Mouse (Mus musculus): Measurements from ENCODE around the gene Nrp2. TPM values are rescaled to one million over a fixed set of nuclear protein-coding genes. Genes with fewer than 3 reads are reported as not detected.

Nrp2 gene
- total RNA-seq, 2 experiments from 2014 or later, result 19.0 to 39.3 TPM

DNA sequence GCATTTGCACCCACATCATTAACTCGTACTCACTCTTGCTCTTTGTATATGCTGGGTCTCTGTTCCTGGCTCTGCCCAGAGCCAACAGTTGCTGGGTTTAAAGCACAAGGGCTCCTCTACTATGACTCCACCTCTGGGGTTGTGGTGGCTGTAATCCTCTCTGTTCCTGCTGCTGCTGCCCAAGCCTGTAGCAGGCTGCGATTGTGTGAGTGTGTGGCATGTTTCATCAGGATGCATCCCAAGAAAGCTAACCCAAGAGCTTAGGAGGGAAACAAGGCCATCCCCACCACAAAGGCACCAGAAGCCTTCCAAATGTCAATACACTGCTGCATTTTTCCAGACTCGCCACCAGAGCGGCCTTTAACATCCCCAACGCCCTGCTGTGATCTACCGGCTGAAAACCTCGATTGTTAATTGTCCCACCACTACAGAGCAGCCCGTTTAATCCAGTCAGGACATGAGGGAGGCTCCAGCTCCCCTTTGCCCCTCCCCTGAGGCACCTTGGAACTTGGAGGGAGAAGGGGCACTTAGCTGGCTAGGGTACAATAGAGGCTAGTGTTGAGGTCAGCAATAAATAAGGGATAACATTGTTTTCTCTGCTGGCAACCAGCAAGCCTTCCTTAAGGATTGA is 40.1 kb downstream of the Nrp2 start:
- intact Hi-C loops (cut with DNase I), result no loop called here
- no peak for DNase-seq (ENCODE audit: low spot score in 2 of 2)

GRCm38 (mm10) chr1:62745889-62746288 is 42.8 kb downstream of the Nrp2 start:
- intact Hi-C loops (cut with DNase I), result no loop called here
- DNase-seq (ENCODE audit: low spot score in 2 of 2), result peak in 1 of 2 experiments; percentile 22

- intact Hi-C loops (cut with DNase I), result no loop called here
Observed at GRCm38 (mm10) chr1:62747421-62748111, 44.5 kb downstream of the Nrp2 start.

GRCm38 (mm10) chr1:62748361-62748760 is 45.3 kb downstream of the Nrp2 start:
- intact Hi-C loops (cut with DNase I), result no loop called here
- no peak for DNase-seq (ENCODE audit: low spot score in 2 of 2)

More at GRCm38 (mm10) chr1:62747421-62748111, 44.5 kb downstream of the Nrp2 start:
- no peak for DNase-seq (ENCODE audit: low spot score in 2 of 2)

GRCm38 (mm10) chr1:62749716-62750115 is 46.6 kb downstream of the Nrp2 start:
- intact Hi-C loops (cut with DNase I), result no loop called here
- peak; percentile 68 for DNase-seq (ENCODE audit: low spot score in 2 of 2)

GRCm38 (mm10) chr1:62750408-62751008 is 47.4 kb downstream of the Nrp2 start:
- DNase-seq (ENCODE audit: low spot score in 2 of 2), result peak; percentile 41 to 51
- intact Hi-C loops (cut with DNase I), result no loop called here

- intact Hi-C loops (cut with DNase I), result no loop called here
- no peak for DNase-seq (ENCODE audit: low spot score in 2 of 2)
Observed at GRCm38 (mm10) chr1:62751011-62752006, 48.2 kb downstream of the Nrp2 start.

DNA sequence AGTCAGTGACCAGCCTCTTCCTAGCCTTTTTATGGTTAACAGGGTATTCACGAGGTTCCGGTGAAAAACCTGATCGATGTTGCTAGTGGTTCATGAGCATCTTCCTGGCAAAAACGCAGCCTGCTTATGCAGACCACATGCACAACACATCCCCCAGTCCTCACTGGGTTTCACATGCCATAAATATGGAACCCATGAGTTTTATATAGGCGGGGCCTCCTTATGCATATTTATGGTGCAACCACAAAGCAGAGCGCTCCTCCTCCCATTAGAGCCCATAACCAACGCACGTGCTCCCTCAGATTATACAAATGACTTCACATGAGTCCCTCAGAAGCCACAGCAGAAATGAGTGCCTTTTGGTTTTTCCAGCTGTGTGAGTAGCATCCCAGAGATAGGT is 49.0 kb downstream of the Nrp2 start:
- no peak for DNase-seq (ENCODE audit: low spot score in 2 of 2)
- intact Hi-C loops (cut with DNase I), result no loop called here

DNA sequence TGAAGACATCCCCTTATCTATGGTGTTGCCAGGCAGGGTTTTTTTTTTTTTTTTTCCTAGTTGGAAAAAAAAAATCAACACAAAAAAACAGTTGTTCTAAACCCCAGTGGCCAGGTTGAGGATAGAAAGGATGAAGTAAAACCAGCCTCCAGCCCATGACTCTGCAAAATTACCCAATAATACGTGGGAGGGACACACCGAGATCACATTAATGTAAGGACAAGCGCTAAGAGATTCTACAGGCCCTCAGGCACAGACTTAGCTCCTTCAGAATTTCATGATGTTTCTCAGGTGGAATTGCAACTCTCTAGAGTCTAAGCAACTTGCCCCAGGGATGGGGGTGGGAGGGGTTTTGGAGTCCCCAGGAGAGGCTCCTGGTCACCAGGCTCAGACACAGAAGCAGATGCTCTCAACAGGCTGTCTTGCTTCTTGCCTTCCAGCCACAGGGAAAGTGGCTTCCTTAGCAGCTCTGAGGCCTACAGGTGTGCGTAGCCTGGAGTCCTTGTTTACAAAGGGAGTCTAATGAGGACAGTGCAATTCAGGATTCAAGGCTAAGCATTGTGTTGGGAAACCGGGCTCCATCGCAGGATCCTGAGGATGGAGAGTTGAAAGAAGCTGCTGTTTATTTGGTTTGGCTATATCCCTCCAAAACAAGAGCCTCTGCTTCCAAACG is 49.7 kb downstream of the Nrp2 start:
- no peak for DNase-seq (ENCODE audit: low spot score in 2 of 2)
- intact Hi-C loops (cut with DNase I), result no loop called here

DNA sequence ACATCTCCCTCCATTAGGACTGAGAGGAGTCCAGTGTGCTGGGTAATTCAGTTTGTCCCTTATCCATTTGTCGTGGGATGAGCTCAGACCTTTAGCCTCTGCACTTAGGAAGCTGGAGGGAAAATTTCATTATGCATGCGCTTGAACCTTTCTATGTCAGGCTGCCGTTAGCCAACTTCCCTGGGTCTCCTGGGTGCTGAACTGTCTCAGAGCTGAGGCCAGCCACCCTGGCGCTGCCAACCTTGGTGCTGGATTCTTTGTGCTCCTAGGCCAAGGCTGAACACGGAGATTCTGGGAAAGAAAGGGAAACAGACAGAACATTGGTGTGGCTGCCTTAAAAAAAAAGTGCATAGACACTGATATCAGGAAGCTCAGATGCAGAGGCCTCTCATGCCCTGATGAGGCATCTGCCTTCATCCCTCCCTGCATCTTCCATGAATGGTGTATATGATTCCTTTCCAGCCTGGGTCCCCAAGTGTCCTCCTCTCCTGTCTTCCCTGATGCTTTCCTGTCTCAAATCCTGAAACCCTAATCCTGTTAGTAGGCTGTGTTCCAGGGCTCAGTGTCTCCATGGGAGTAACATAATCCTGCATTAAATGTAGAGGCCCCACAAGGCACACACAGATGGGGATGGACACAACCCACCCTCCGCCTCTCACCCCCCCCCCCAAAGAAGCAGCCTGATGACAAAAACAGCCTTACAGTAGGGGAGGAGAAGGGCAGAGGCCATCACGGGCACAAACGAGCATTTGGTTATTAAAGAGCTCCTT is 51.2 kb downstream of the Nrp2 start:
- intact Hi-C loops (cut with DNase I), result no loop called here
- no peak for DNase-seq (ENCODE audit: low spot score in 2 of 2)

- no peak for DNase-seq (ENCODE audit: low spot score in 2 of 2)
- intact Hi-C loops (cut with DNase I), result no loop called here
Observed at GRCm38 (mm10) chr1:62760086-62760485, 57.0 kb downstream of the Nrp2 start.

GRCm38 (mm10) chr1:62760565-62760964 is 57.5 kb downstream of the Nrp2 start:
- intact Hi-C loops (cut with DNase I), result no loop called here

GRCm38 (mm10) chr1:62763779-62764178 is 60.7 kb downstream of the Nrp2 start:
- intact Hi-C loops (cut with DNase I), result no loop called here
- no peak for DNase-seq (ENCODE audit: low spot score in 2 of 2)

More at GRCm38 (mm10) chr1:62760565-62760964, 57.5 kb downstream of the Nrp2 start:
- DNase-seq (ENCODE audit: low spot score in 2 of 2), result no peak

- intact Hi-C loops (cut with DNase I), result no loop called here
- DNase-seq (ENCODE audit: low spot score in 2 of 2), result no peak
Observed at GRCm38 (mm10) chr1:62765171-62765570, 62.1 kb downstream of the Nrp2 start.

- no peak for DNase-seq (ENCODE audit: low spot score in 2 of 2)
- intact Hi-C loops (cut with DNase I), result no loop called here
Observed at GRCm38 (mm10) chr1:62766766-62767165, 63.7 kb downstream of the Nrp2 start.

- DNase-seq (ENCODE audit: low spot score in 2 of 2), result no peak
- intact Hi-C loops (cut with DNase I), result no loop called here
Observed at GRCm38 (mm10) chr1:62767611-62768010, 64.5 kb downstream of the Nrp2 start.

DNA sequence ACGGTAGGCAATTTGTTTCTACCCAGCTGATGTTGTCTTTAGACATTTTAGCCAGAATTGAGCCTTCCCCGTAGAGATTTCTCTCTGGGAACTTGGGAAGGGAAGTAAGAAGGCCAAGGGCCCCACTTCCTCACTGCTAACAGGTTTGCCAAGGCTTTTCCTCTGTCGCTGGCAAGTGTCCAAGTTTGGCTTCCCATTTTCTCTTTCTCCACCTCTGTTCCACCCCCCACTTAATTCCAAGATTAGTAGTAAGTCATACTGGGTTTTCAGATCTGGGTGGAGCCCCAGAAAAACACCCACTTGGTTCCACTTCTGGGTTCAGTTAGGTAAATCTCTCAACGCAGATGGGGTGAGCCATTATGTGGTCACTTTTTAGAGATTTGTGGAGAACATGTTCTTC is 67.5 kb downstream of the Nrp2 start:
- DNase-seq (ENCODE audit: low spot score in 2 of 2), result no peak
- intact Hi-C loops (cut with DNase I), result no loop called here

DNA sequence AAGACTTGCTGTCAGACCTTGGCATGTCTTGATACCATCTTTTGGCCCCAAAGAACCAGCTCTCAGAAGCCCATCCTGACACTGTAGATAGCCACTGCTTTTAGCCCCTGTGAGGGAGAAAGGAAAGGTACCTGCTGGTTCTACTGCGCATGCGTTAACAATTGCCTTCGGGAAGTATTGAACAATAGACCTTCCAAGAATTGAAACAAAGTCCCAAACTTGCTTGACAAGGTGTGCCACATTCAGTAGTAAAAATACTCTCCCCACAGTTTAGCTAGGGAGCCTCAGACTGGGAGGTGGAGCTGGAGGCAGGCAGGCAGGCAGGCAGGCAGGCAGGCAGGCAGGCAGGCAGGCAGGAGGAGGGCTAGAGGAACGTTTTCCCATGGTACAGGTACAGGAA is 69.3 kb downstream of the Nrp2 start:
- DNase-seq (ENCODE audit: low spot score in 2 of 2), result no peak
- intact Hi-C loops (cut with DNase I), result no loop called here

All from left cerebral cortex, postnatal 36 days (tissue).